Mouse (Mus musculus) kidney, adult 11 months (tissue): ENCODE data around the gene Trim41.
"Not testable (repeated sequence)": the region's sequence is repeated elsewhere in the genome, so short reads cannot be mapped to it uniquely, and the experiment has no call there.

Experiments
- DNase-seq: peaks from one replicate; pipeline ENCODE4 v3.0.0; 2022

The Trim41 gene

GRCm38 (mm10) chr11:48810142-48810541, 7.0 kb downstream of the Trim41 start:
- DNase-seq: no peak

- DNase-seq: no peak
These were observed 7.7 kb downstream of the Trim41 start for GRCm38 (mm10) chr11:48809434-48809830.

GRCm38 (mm10) chr11:48808737-48809433, 8.3 kb downstream of the Trim41 start:
- DNase-seq: no peak

- DNase-seq: no peak
These were observed 8.9 kb downstream of the Trim41 start for GRCm38 (mm10) chr11:48808304-48808646.

- no peak for DNase-seq
These were observed 9.4 kb downstream of the Trim41 start for GRCm38 (mm10) chr11:48807563-48808303.

- DNase-seq: no peak
These were observed 10.1 kb downstream of the Trim41 start for GRCm38 (mm10) chr11:48806856-48807562.

- DNase-seq: no peak
These were observed 12.2 kb downstream of the Trim41 start for GRCm38 (mm10) chr11:48804922-48805321.

GRCm38 (mm10) chr11:48803988-48804387, 13.2 kb downstream of the Trim41 start:
- no peak for DNase-seq

- DNase-seq: no peak
These were observed 15.1 kb downstream of the Trim41 start for GRCm38 (mm10) chr11:48801831-48802772.

- DNase-seq: peak; percentile 90
These were observed 17.0 kb downstream of the Trim41 start, which contains the start of gene Rack1 for GRCm38 (mm10) chr11:48799921-48800701. Gene Rack1, plus strand, starts transcription at chr11:48800332.

GRCm38 (mm10) chr11:48798984-48799920, 17.9 kb downstream of the Trim41 start:
- no peak for DNase-seq

GRCm38 (mm10) chr11:48798308-48798707, 18.8 kb downstream of the Trim41 start:
- no peak for DNase-seq

GRCm38 (mm10) chr11:48797287-48797686, 19.9 kb downstream of the Trim41 start:
- DNase-seq: no peak

- DNase-seq: no peak
These were observed 20.9 kb downstream of the Trim41 start for GRCm38 (mm10) chr11:48796290-48796689.

- DNase-seq: no peak
These were observed 21.9 kb downstream of the Trim41 start for GRCm38 (mm10) chr11:48795221-48795620.

- DNase-seq: no peak
These were observed 24.0 kb downstream of the Trim41 start for GRCm38 (mm10) chr11:48793184-48793583.

GRCm38 (mm10) chr11:48791894-48792293, 25.3 kb downstream of the Trim41 start:
- DNase-seq: not testable (repeated sequence)

- peak; percentile 54 for DNase-seq
These were observed 26.2 kb downstream of the Trim41 start for GRCm38 (mm10) chr11:48790946-48791345.

GRCm38 (mm10) chr11:48789973-48790823, 27.0 kb downstream of the Trim41 start:
- DNase-seq: peak; percentile 78

- DNase-seq: no peak
These were observed 27.9 kb downstream of the Trim41 start for GRCm38 (mm10) chr11:48789215-48789614.
